9 mouse cellular contexts compared by ENCODE assay signal in genomic region chr15:97361771-97362171, GRCm38 (mm10).
A peak's percentile ranks its signal among the peaks of the same experiment; 100 is the strongest.
DNase-seq lines count a peak whose midpoint lies in the region; ATAC-seq lines count a peak whose summit lies in the region.
"Had no signal": no experiment of that assay in that cellular context is flagged by ENCODE, and none has a peak within 500 bp of the region (broad histone marks: within the 10 kb centered on the region; RNA-seq: fewer than 3 reads in every experiment).

No protein-coding gene starts in this region.

- no peaks in the 10 kb centered on the region for H3K36me3 ChIP-seq in heart, embryonic 15.5 days
- no peaks in the 10 kb centered on the region for H3K36me3 ChIP-seq in heart, embryonic 10.5 days
- no peaks in the 10 kb centered on the region for H3K36me3 ChIP-seq in stomach, embryonic 15.5 days
- H3K36me3 ChIP-seq in hindbrain, embryonic 14.5 days (replicated peaks; ENCODE audit: control insufficient read depth, insufficient read depth), result no peaks in the 10 kb centered on the region
- H3K36me3 ChIP-seq: lung, embryonic 15.5 days had no signal

- H3K4me2 ChIP-seq in heart, embryonic 15.5 days, result peak overlapping the region; percentile 6; the same call in 1 of the 2 replicates
- 0 out of 2 replicates have a peak overlapping the region, but pooled peaks have one; percentile 0 for H3K4me2 ChIP-seq in stomach, embryonic 15.5 days
- H3K4me2 ChIP-seq in hindbrain, embryonic 14.5 days (replicated peaks), result no peak overlapping the region
- H3K4me2 ChIP-seq: lung, embryonic 15.5 days had no signal

- H3K4me1 ChIP-seq in heart, embryonic 15.5 days (replicated peaks), result no peaks in the 10 kb centered on the region
- H3K4me1 ChIP-seq in heart, embryonic 10.5 days, result no peaks in the 10 kb centered on the region
- H3K4me1 ChIP-seq in stomach, embryonic 15.5 days, result no peaks in the 10 kb centered on the region
- H3K4me1 ChIP-seq in hindbrain, embryonic 14.5 days (replicated peaks; ENCODE audit: control insufficient read depth, insufficient read depth, low read length), result peaks cover 3% of the 10 kb centered on the region; the same call in 1 of the 2 replicates
- H3K4me1 ChIP-seq: lung, embryonic 15.5 days had no signal

- no peaks in the 10 kb centered on the region for H3K9me3 ChIP-seq in heart, embryonic 15.5 days (replicated peaks)
- no peaks in the 10 kb centered on the region for H3K9me3 ChIP-seq in heart, embryonic 10.5 days
- H3K9me3 ChIP-seq in stomach, embryonic 15.5 days, result no peaks in the 10 kb centered on the region
- H3K9me3 ChIP-seq in hindbrain, embryonic 14.5 days (ENCODE audit: control insufficient read depth, low read length), result no peaks in the 10 kb centered on the region
- H3K9me3 ChIP-seq: lung, embryonic 15.5 days had no signal

- H3K27me3 ChIP-seq in heart, embryonic 15.5 days, result no peaks in the 10 kb centered on the region
- H3K27me3 ChIP-seq in heart, embryonic 10.5 days (ENCODE audit: insufficient read depth, poor library complexity, severe bottlenecking), result no peaks in the 10 kb centered on the region
- H3K27me3 ChIP-seq in stomach, embryonic 15.5 days (replicated peaks), result no peaks in the 10 kb centered on the region
- no peaks in the 10 kb centered on the region for H3K27me3 ChIP-seq in hindbrain, embryonic 14.5 days (ENCODE audit: control insufficient read depth, insufficient read depth, low read length)
- H3K27me3 ChIP-seq: lung, embryonic 15.5 days had no signal

- H3K9ac ChIP-seq in heart, embryonic 15.5 days, result no peak overlapping the region
- H3K9ac ChIP-seq in stomach, embryonic 15.5 days, result no peak overlapping the region
- no peak overlapping the region for H3K9ac ChIP-seq in hindbrain, embryonic 14.5 days
- H3K9ac ChIP-seq: lung, embryonic 15.5 days had no signal

- DNase-seq in heart, embryonic 10.5 days (ENCODE audit: low spot score), result no peak
- no peak for DNase-seq in cerebellum, adult 18-20 months
- no peak for DNase-seq in hindbrain, embryonic 14.5 days (ENCODE audit: low spot score)
- no peak for DNase-seq in heart, adult 9 months (ENCODE audit: low spot score in 2 of 2)

- 60% methylated on average over 8 of the region's 8 CpGs for WGBS in heart, embryonic 15.5 days
- 75% methylated on average over 8 of the region's 8 CpGs for WGBS in heart, embryonic 10.5 days
- WGBS in stomach, embryonic 15.5 days, result 71% methylated on average over 8 of the region's 8 CpGs
- WGBS in hindbrain, embryonic 14.5 days, result 76% methylated on average over 8 of the region's 8 CpGs

- no peak overlapping the region for H3K27ac ChIP-seq in heart, embryonic 15.5 days
- H3K27ac ChIP-seq in heart, embryonic 10.5 days, result no peak overlapping the region
- H3K27ac ChIP-seq in stomach, embryonic 15.5 days, result no peak overlapping the region
- H3K27ac ChIP-seq in hindbrain, embryonic 14.5 days, result no peak overlapping the region
- H3K27ac ChIP-seq: lung, embryonic 15.5 days had no signal

- H3K4me3 ChIP-seq in heart, embryonic 15.5 days, result no peak overlapping the region
- H3K4me3 ChIP-seq in heart, embryonic 10.5 days, result no peak overlapping the region
- H3K4me3 ChIP-seq in stomach, embryonic 15.5 days (replicated peaks), result no peak overlapping the region
- H3K4me3 ChIP-seq in hindbrain, embryonic 14.5 days (replicated peaks; ENCODE audit: low read length), result no peak overlapping the region
- H3K4me3 ChIP-seq: lung, embryonic 15.5 days had no signal

- ATAC-seq in heart, embryonic 15.5 days (replicated peaks; ENCODE audit: insufficient number of reproducible peaks, insufficient read depth, low FRiP score, low read depth), result no peak
- peak; percentile 72 for ATAC-seq in activated CD4-positive, CD25-positive, alpha-beta regulatory T cell, adult 4 months
- ATAC-seq in megakaryocyte, adult 5-6 weeks (ENCODE audit: poor library complexity, severe bottlenecking), result peak; percentile 59
- peak; percentile 60; the same call in 1 of the 2 replicates for ATAC-seq in stomach, embryonic 15.5 days (ENCODE audit: insufficient read depth, low FRiP score, low read depth)
- ATAC-seq in hindbrain, embryonic 14.5 days (ENCODE audit: low FRiP score), result no peak

Comparison
In these comparisons a context has a peak if more than half of its experiments do, and no peak if none do; other contexts are left out.
1. ATAC-seq: peak in activated CD4-positive, CD25-positive, alpha-beta regulatory T cell, adult 4 months (single experiment), megakaryocyte, adult 5-6 weeks (single experiment) and stomach, embryonic 15.5 days (single experiment); none in heart, embryonic 15.5 days (single experiment) and hindbrain, embryonic 14.5 days (single experiment).